Mouse (Mus musculus) cerebellum, adult 11 months (tissue): ENCODE data around the gene Ttc21a.
"Not testable (repeated sequence)": the region's sequence is repeated elsewhere in the genome, so short reads cannot be mapped to it uniquely, and the experiment has no call there.

Experiments used
- DNase-seq: peaks from one replicate; pipeline ENCODE4 v3.0.0; 2022

Ttc21a gene

GRCm38 (mm10) chr9:119999636-120000035, 62.2 kb downstream of the Ttc21a start:
- no peak for DNase-seq

GRCm38 (mm10) chr9:120000761-120001160, 63.4 kb downstream of the Ttc21a start:
- no peak for DNase-seq

- no peak for DNase-seq
Measured at GRCm38 (mm10) chr9:120001945-120002725, 64.7 kb downstream of the Ttc21a start.

GRCm38 (mm10) chr9:120002893-120003292, 65.5 kb downstream of the Ttc21a start:
- DNase-seq, result no peak

- DNase-seq, result no peak
Measured at GRCm38 (mm10) chr9:120005936-120006335, 68.5 kb downstream of the Ttc21a start.

GRCm38 (mm10) chr9:120007833-120008232, 70.4 kb downstream of the Ttc21a start:
- DNase-seq, result no peak

- no peak for DNase-seq
Measured at GRCm38 (mm10) chr9:120009226-120009841, 71.9 kb downstream of the Ttc21a start.

GRCm38 (mm10) chr9:120009871-120010270, 72.5 kb downstream of the Ttc21a start:
- DNase-seq, result no peak

- DNase-seq, result peak; percentile 97
Measured at GRCm38 (mm10) chr9:120010781-120011511, 73.5 kb downstream of the Ttc21a start.

- peak; percentile 79 for DNase-seq
Measured at GRCm38 (mm10) chr9:120011533-120011932, 74.1 kb downstream of the Ttc21a start.

GRCm38 (mm10) chr9:120012161-120012560, 74.8 kb downstream of the Ttc21a start:
- not testable (repeated sequence) for DNase-seq

- DNase-seq, result no peak
Measured at GRCm38 (mm10) chr9:120012781-120013180, 75.4 kb downstream of the Ttc21a start.

- DNase-seq, result no peak
Measured at GRCm38 (mm10) chr9:120013251-120013820, 75.9 kb downstream of the Ttc21a start.

- DNase-seq, result no peak
Measured at GRCm38 (mm10) chr9:120014828-120015227, 77.4 kb downstream of the Ttc21a start.

GRCm38 (mm10) chr9:120016956-120017355, 79.5 kb downstream of the Ttc21a start:
- DNase-seq, result no peak
